Mouse (Mus musculus): ENCODE measurements around the gene Esrrg. TPM values are rescaled to one million over a fixed set of nuclear protein-coding genes. Genes with fewer than 3 reads are reported as not detected.

Gene Esrrg
- polyA plus RNA-seq, 1 experiment from 2014 or later: 2.2 TPM

- Histone ChIP-seq H3K9me3 (replicated peaks) (no peaks in the 10 kb centered on the region), H3K36me3 (no peaks in the 10 kb centered on the region), H3K4me3 (no peak overlapping the region), H3K27ac (no peak overlapping the region), H3K4me1 (peaks cover 5% of the 10 kb centered on the region), H3K27me3 (ENCODE audit: low read depth, poor library complexity, severe bottlenecking) (peaks cover 17% of the 10 kb centered on the region; the same call in 1 of the 2 replicates)
- DNase-seq (ENCODE audit: low spot score): no peak
- WGBS: 87% methylated on average over 3 of the region's 3 CpGs
These were observed 287.7 kb downstream of the Esrrg start for GRCm38 (mm10) chr1:187896291-187896690.

- Histone ChIP-seq H3K4me3 (no peak overlapping the region), H3K9me3 (replicated peaks) (no peaks in the 10 kb centered on the region), H3K4me1 (peaks cover 6% of the 10 kb centered on the region), H3K27ac (no peak overlapping the region), H3K27me3 (ENCODE audit: low read depth, poor library complexity, severe bottlenecking) (peaks cover 18% of the 10 kb centered on the region; the same call in 1 of the 2 replicates), H3K36me3 (no peaks in the 10 kb centered on the region)
- DNase-seq (ENCODE audit: low spot score): no peak
- WGBS: 95% methylated on average over 7 of the region's 7 CpGs
These were observed 288.3 kb downstream of the Esrrg start for GRCm38 (mm10) chr1:187896910-187897309.

DNA sequence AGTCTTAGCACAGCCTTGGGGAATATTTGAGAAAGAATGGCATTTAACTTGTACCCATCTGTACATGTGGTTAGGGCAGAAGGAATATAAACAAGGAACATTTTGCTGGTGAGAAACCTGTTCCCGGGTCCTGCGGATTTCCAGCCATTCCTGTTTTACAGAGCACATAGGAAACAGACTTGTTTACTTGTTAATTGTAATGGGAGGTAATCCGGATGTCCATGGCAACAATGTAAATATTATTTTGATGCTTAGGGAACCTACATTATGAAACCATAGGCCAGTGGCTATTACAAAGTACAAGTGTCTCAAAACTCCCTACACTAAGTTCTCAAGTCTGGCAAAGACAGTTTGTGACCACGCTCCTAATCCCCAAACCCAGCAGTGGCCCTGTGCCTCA lies 290.9 kb downstream of the Esrrg start:
- Histone ChIP-seq H3K27me3 (ENCODE audit: low read depth, poor library complexity, severe bottlenecking) (peaks cover 34% of the 10 kb centered on the region; the same call in 1 of the 2 replicates), H3K27ac (no peak overlapping the region), H3K4me1 (peaks cover 16% of the 10 kb centered on the region), H3K9me3 (replicated peaks) (no peaks in the 10 kb centered on the region), H3K36me3 (no peaks in the 10 kb centered on the region), H3K4me3 (no peak overlapping the region)
- WGBS: 80% methylated on average over 4 of the region's 4 CpGs
- no peak for DNase-seq (ENCODE audit: low spot score)

DNA sequence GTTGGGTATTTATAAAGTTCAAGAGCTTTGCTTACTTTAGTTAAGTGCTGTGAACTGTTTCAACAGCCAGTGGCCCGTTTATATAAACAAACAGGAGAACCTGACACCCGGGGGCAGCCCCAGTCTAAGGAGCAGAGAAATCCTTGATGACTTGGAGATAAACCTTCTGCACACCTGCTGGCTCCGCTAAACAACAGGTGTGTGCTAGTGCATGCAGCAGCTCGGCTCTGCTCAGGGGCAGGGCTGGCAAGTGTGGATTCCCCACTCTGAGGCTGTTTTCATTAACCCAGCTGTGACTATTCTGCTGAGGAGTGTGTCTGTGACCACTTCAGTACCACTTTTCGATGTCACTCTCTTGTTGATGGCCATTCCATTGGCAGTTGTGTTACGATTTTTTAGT lies 292.2 kb downstream of the Esrrg start:
- no peak overlapping the region for H3K27ac ChIP-seq
- no peak overlapping the region for H3K4me3 ChIP-seq
- no peak for DNase-seq (ENCODE audit: low spot score)
- H3K9me3 ChIP-seq (replicated peaks): no peaks in the 10 kb centered on the region
- 57% methylated on average over 6 of the region's 6 CpGs for WGBS
- peaks cover 11% of the 10 kb centered on the region for H3K4me1 ChIP-seq
- no peaks in the 10 kb centered on the region for H3K36me3 ChIP-seq
- peaks cover 38% of the 10 kb centered on the region; the same call in 1 of the 2 replicates for H3K27me3 ChIP-seq (ENCODE audit: low read depth, poor library complexity, severe bottlenecking)

DNA sequence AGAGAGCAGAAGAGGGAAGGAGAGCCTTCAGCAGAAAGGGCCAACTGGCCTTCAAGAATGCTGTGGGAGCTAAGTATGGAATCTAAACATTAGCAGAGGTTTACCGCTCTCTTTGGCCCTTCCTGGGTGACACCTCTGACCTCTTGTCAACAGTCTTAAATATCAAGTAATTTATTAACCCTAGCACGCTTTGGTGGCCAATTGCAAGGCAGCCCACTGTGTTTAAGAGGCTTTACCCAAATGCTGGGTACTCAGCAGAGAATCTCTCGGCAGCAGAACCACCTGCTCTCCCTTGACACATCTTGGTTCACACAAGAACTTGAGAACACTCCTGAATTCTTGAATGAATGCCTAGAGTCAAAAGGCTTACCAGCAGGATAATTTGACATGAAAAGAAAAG lies 293.6 kb downstream of the Esrrg start:
- no peak for DNase-seq (ENCODE audit: low spot score)
- H3K27ac ChIP-seq: no peak overlapping the region
- H3K27me3 ChIP-seq (ENCODE audit: low read depth, poor library complexity, severe bottlenecking): peaks cover 38% of the 10 kb centered on the region; the same call in 1 of the 2 replicates
- peaks cover 13% of the 10 kb centered on the region for H3K4me1 ChIP-seq
- H3K4me3 ChIP-seq: no peak overlapping the region
- no peaks in the 10 kb centered on the region for H3K36me3 ChIP-seq
- 8% methylated on average over 3 of the region's 3 CpGs for WGBS
- H3K9me3 ChIP-seq (replicated peaks): no peaks in the 10 kb centered on the region

- Histone ChIP-seq H3K4me1 (peaks cover 27% of the 10 kb centered on the region), H3K4me3 (no peak overlapping the region), H3K9me3 (replicated peaks) (no peaks in the 10 kb centered on the region), H3K36me3 (no peaks in the 10 kb centered on the region), H3K27me3 (ENCODE audit: low read depth, poor library complexity, severe bottlenecking) (peaks cover 38% of the 10 kb centered on the region; the same call in 1 of the 2 replicates), H3K27ac (no peak overlapping the region)
- no peak for DNase-seq (ENCODE audit: low spot score)
- 83% methylated on average over 4 of the region's 4 CpGs for WGBS
These were observed 296.1 kb downstream of the Esrrg start for GRCm38 (mm10) chr1:187904731-187905130.

DNA sequence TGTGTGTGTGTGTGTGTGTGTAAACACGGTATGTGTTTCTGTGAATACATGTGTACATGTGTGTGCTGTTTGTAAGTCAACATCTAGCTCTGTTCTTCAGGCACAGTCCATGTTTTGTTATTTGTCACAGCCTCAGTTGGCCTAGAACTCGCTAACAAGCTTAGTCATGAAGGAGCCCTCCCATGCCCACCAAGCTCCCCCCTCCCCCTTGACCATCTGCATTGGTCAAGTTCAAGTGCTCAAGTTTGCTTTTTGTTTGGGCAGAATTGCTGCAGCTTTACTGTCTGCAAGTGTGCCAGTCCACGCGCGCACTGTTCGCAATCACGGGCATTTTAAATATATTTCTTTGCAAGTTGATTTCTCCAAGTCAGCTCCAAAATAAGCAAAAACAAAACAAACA lies 298.8 kb downstream of the Esrrg start:
- Histone ChIP-seq H3K27me3 (ENCODE audit: low read depth, poor library complexity, severe bottlenecking) (peaks cover 21% of the 10 kb centered on the region; the same call in 1 of the 2 replicates), H3K9me3 (replicated peaks) (no peaks in the 10 kb centered on the region), H3K27ac (peak overlapping the region; percentile 74), H3K4me1 (peaks cover 22% of the 10 kb centered on the region), H3K36me3 (no peaks in the 10 kb centered on the region), H3K4me3 (no peak overlapping the region)
- DNase-seq (ENCODE audit: low spot score): no peak
- 66% methylated on average over 7 of the region's 7 CpGs for WGBS

GRCm38 (mm10) chr1:187907871-187908270 lies 299.3 kb downstream of the Esrrg start:
- H3K27me3 ChIP-seq (ENCODE audit: low read depth, poor library complexity, severe bottlenecking): peaks cover 20% of the 10 kb centered on the region; the same call in 1 of the 2 replicates
- peak; percentile 76 for DNase-seq (ENCODE audit: low spot score)
- WGBS: 0% methylated on average over 3 of the region's 3 CpGs
- no peaks in the 10 kb centered on the region for H3K36me3 ChIP-seq
- H3K27ac ChIP-seq: peak overlapping the region; percentile 74; the same call in 1 of the 2 replicates
- H3K4me3 ChIP-seq: no peak overlapping the region
- H3K9me3 ChIP-seq (replicated peaks): no peaks in the 10 kb centered on the region
- peaks cover 20% of the 10 kb centered on the region for H3K4me1 ChIP-seq

DNA sequence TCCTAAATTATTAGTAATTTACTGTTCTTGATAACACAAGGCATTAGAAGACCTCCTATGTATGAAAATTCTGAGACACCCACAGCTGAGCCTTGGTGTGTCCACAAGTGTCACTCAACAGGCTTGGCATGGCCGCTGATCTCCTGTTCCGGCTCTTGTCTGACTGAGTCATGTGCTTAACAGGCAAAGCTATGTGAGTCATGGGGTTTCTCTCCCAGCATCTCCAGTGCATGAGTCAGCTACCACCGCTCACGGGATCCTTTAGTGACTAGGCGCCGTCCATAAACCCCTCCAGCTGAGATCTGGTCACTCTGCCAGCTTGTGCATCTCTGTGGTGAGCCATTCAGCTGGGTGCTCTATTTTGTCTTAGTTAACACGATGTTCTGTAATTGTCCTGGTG lies 302.1 kb downstream of the Esrrg start:
- 90% methylated on average over 7 of the region's 7 CpGs for WGBS
- DNase-seq (ENCODE audit: low spot score): no peak
- H3K36me3 ChIP-seq: no peaks in the 10 kb centered on the region

DNA sequence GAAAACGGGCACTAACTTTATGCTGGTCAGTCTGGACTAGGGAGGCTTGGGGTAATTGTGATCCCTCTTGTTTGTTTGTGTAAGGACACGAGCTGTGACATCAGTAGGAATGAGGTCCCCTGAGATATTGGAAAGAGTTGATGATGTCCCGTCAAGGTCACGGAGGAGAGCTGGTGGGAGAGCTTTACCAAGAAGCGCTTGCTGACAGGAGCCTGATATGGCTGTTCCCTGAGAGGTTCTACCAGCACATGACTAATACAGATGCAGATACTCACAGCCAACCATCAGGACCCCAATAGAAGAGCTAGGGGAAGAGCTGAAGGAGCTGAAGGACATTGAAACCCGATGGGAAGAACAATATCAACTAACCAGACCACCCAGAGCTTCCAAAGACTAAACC lies 302.6 kb downstream of the Esrrg start:
- Histone ChIP-seq H3K9me3 (replicated peaks) (no peaks in the 10 kb centered on the region), H3K27ac (no peak overlapping the region), H3K36me3 (no peaks in the 10 kb centered on the region), H3K4me3 (no peak overlapping the region), H3K27me3 (ENCODE audit: low read depth, poor library complexity, severe bottlenecking) (no peaks in the 10 kb centered on the region), H3K4me1 (peaks cover 17% of the 10 kb centered on the region)
- WGBS: 85% methylated on average over 6 of the region's 6 CpGs
- no peak for DNase-seq (ENCODE audit: low spot score)

More for the DNA sequence above, 302.1 kb downstream of the Esrrg start:
- Histone ChIP-seq H3K27me3 (ENCODE audit: low read depth, poor library complexity, severe bottlenecking) (no peaks in the 10 kb centered on the region), H3K27ac (no peak overlapping the region), H3K4me1 (peaks cover 17% of the 10 kb centered on the region), H3K4me3 (no peak overlapping the region), H3K9me3 (replicated peaks) (no peaks in the 10 kb centered on the region)

DNA sequence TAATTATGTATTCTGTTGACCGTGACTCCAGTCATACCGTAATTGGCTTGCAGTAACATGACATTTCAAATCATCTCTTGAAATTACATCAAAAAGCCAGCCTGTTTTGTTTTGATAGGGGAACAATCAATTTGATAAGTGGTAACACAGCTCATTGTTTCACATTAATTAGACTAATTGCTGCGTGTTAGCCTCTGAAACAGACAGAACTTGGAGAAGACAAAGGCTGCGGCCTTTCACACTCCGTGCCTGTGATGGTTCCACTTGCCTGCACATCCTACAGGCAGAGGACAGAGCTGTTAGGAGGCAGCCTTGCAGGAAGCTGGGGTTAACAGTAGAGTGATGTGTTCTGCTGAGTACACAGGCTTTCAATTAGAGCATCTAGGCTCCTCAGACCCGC lies 309.7 kb downstream of the Esrrg start:
- Histone ChIP-seq H3K4me1 (0 out of 2 replicates have a peak, but pooled peaks cover 3% of the 10 kb centered on the region), H3K9me3 (replicated peaks) (no peaks in the 10 kb centered on the region), H3K36me3 (no peaks in the 10 kb centered on the region), H3K27ac (no peak overlapping the region), H3K27me3 (ENCODE audit: low read depth, poor library complexity, severe bottlenecking) (no peaks in the 10 kb centered on the region), H3K4me3 (no peak overlapping the region)
- DNase-seq (ENCODE audit: low spot score): no peak
- WGBS: 89% methylated on average over 6 of the region's 6 CpGs

GRCm38 (mm10) chr1:187918939-187919338 lies 310.3 kb downstream of the Esrrg start:
- H3K27me3 ChIP-seq (ENCODE audit: low read depth, poor library complexity, severe bottlenecking): no peaks in the 10 kb centered on the region
- no peak overlapping the region for H3K4me3 ChIP-seq
- H3K27ac ChIP-seq: no peak overlapping the region
- 98% methylated on average over 4 of the region's 4 CpGs for WGBS
- no peaks in the 10 kb centered on the region for H3K36me3 ChIP-seq
- H3K9me3 ChIP-seq (replicated peaks): no peaks in the 10 kb centered on the region
- no peak for DNase-seq (ENCODE audit: low spot score)
- H3K4me1 ChIP-seq: 0 out of 2 replicates have a peak, but pooled peaks cover 3% of the 10 kb centered on the region

GRCm38 (mm10) chr1:187920156-187920777 lies 311.7 kb downstream of the Esrrg start:
- H3K36me3 ChIP-seq: no peaks in the 10 kb centered on the region
- H3K27me3 ChIP-seq (ENCODE audit: low read depth, poor library complexity, severe bottlenecking): no peaks in the 10 kb centered on the region
- H3K4me3 ChIP-seq: no peak overlapping the region
- no peak overlapping the region for H3K27ac ChIP-seq
- DNase-seq (ENCODE audit: low spot score): no peak
- 0 out of 2 replicates have a peak, but pooled peaks cover 3% of the 10 kb centered on the region for H3K4me1 ChIP-seq
- no peaks in the 10 kb centered on the region for H3K9me3 ChIP-seq (replicated peaks)
- WGBS: 83% methylated on average over 5 of the region's 5 CpGs
